Mouse (Mus musculus) CD4-positive helper T cell, adult 2 months (primary cell): ENCODE measurements around the gene Taf11.

Experiments used
- DNase-seq: peaks from one replicate; pipeline ENCODE4 v3.0.0-alpha.2; 2012; ENCODE audit warnings: low read depth, missing footprints, low spot score

The Taf11 gene

DNA sequence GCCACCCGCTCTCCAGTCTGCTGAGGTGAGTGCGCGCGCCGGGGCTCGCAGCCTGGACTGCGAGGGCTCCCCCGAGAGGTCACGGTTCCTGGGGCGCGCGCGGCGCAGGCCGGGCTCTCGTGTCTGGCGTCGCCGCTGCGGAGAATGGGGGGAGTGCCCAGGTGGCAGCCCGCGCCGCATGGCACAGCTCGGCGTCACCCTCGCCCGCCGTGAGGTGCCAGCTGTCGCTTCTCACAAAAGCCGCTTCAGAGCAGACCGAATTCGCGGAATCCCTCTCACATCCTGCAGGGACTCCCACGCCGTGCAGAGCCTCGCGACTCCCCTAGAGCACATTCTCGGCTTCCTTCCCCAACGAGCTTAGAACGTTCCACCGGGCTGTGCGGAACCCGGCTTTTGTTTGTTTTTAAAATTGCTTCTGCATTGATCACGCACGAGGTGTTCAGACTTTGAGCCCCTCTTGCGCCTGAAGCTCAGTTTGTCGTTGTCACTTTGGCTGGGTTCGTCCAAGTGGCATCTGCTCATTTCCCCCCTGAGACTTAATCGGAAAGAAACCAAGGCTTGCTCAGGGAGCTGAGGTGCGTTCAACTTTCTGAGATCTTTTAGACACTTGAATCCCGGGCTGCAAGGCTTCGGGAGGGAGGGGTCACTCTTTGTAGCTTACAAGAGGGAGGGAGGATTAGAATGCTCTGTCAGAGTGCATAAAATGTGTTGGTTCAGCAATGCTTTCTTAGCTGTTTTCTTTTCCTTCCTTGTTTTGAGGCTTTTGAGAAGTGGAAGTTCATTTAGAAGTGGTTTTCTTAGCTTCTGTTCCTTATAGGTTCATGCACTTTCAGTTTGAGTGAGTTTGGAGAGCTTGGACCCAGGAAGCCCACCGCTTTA, at the start of gene Taf11:
Gene Taf11, minus strand, starts transcription at position 223 of the 879 bp plus-strand sequence.
- DNase-seq, result peak; percentile 78

DNA sequence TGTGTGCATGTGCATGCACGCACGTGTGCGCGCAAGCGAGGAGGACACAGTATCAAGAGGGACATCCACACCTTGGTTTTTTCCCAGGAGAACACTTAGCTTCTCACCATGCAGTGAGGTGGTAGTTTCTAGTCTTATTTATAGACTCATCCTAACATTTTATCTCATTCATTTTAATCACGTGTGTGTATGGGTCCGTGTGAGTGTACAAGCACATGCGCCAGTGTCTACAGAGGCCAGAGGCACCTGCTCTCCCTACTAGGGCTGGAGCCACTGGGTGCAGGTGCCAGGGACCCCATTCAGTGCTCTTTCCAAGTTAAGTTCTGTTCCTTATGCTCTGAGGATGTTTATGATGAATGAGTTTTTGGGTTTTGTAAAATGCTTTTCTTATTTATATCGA, 48.0 kb upstream of the Taf11 start:
- no peak for DNase-seq

DNA sequence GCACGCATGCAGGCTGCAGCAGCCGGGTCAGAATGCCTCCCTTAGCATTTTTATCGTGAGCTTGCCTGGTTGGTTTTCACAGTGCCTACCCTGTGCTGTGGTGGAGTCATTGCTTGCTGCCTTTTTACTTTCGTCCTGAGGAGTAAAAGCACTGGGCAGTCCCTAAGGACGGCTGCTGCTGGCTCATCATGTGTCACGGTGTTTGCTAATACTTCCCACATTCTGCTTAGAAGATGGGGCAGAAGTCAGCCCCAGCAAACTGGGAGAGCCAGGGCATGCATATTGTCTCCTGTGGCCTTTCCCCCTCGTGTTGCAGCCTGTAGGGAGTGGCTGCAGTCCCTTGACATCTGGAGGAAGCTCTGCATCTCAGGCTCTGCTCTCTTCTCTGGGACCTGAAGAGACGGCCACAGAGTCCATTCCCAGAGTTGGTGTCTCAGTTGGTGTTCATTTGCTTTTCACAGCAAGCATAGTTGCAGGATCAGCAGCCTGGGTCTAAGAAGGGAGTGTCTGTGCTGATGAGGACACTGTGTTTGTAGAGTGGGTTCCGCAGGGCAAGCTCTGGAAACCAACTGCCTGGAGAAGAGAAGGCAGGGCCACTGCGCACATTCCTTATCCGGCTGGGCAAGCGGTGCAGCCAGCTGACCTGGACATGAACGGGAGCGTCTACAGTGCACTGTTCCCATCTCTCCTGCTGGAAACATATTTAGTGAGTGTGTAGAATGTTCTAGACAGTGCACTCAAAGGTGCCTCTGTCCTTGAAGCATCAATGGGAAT, 45.2 kb upstream of the Taf11 start:
- no peak for DNase-seq

DNA sequence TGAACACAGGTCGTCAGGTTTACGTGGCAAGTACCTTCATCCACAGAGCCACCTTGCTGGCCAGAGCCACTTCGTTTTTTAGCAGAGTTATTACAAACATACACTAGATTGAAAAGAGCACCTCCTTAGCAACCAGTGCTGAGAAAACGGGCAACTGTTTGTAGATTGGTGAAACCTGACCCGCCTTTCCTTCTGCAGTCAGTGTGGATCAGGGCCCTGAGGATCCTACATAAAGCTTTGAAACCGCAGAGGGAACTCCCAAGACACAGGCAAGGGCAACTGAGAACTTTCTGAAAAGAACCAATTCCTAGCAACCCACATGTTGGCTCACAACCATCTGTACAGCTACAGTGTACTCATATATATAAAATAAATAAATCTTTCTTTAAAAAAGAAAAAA, 43.5 kb upstream of the Taf11 start:
- no peak for DNase-seq

DNA sequence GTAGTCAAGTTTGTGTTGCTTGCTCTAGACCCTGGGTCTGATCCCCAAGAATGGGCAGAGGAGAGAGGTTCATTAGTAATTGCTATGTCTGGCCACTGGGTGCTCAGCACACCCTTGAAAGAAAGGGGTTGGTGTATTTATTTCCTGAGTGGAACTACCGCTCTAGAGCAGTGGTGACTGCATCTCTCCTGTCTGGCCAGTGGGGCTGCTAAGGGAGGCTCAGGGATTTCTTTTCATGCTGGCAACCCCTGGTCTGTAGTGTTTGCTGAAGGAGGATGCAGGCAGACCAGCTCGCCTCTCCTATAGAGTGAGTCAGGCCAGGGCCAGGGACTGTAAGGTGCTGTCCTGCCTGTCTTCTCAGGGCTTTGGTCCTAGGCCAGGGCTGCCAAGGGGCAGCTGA, 37.5 kb upstream of the Taf11 start:
- no peak for DNase-seq

DNA sequence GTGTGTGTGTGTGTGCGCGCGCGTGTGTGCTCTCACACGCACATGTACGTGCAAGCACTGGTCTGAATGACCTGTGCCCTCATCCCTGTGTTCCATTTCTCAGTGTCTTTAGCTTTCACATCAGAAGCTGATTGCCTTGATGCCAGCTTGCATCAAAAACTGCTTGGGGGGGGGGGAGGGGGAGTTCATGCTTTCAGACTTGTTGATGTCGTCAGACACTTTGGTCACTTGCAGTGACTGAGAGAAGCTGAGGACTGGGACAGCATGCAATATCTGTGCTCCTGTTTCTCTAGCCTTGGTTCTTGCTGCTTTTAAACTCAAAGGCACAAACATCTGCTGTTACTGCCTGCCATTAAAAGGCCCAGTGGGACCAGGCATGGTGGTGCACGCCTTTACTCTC, 36.7 kb upstream of the Taf11 start:
- no peak for DNase-seq

DNA sequence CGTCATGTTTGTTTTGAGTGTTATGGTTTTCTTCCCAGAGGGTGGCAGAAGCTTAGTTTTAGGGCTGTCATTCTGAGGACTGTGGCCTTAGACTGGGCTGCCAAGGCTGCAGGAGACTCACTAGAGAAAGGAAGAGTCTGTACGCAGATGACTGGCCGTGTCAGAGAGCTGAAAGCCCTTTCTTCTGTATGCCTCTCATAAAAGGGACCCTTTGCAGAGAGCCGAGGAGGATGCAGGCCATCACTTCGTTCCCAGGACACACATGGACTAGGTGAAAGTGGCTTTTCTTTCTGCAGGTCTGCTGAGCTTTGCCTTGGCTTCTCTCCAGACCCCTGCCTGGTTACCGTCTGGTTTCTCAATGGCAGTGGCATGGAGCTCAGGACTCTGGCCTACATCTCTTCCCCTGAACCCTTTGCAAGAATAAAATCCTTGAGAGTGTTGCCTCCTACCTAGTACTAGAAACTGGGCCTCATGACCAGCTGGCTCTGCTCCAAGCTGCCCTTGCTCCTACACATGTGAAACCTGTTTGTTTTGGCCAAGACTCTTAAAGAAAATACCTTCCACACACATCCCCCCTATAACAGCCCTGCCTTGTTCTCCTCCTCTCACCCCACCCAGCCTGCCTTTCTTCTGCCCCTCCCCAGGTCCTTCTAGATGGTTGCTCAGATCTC, 36.0 kb upstream of the Taf11 start:
- no peak for DNase-seq

DNA sequence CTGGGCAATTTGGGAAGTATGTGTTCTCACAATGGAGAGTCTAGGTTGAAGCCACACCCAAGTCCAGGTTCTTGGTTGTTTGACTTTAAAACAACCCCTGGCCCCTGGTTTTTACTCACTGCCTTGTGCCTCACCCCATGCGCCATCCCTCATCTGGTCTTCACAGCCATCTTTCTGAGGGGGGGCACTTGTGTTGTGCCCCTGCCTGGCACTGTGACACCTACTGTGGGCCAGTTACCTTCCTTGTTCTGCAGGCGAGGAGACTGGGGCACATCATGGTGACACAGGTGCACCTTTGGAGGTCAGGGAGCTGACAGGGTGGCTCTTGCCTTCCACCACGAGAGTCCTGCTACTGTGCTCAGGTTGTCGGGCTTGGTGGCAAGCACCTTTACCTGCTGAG, 32.5 kb upstream of the Taf11 start:
- DNase-seq, result no peak

DNA sequence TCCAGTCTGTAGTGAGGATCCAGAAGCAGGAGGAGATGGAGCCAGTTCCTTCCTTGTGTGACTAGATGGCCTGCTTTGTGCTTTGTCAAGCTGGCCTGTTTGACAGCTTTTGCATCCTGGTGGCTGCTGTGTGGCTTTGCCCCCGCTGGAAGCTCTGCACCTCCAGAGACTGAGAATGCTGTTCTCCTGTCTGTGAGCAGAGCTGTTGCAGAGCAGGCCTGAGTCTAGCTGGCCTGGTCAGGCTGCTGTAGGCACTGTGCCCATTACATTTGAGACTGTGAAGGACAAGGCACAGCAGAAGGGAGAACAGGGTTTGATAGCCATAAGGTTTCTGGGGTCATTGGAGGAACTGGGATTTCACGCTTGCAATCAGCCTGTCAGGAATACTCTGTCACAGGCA, 32.1 kb upstream of the Taf11 start:
- DNase-seq, result no peak

DNA sequence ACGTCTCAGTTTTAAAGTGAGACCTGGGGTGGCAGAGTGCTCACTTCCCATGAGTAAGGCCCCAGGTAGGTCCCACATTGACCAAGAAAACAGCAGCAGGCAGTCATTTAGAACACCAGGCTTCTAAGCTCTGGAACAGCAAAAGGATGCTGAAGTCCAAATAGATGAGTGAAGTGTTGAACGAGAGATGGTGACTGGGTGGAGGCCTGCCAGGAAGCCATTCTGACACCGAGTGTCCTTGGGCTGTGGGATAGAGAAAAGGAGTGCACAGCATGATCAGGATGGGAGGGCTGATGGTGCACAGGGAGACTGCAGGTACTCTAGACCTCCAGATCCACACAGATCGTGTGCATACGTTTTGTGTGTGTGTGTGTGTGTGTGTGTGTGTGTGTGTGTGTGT, 31.5 kb upstream of the Taf11 start:
- no peak for DNase-seq

DNA sequence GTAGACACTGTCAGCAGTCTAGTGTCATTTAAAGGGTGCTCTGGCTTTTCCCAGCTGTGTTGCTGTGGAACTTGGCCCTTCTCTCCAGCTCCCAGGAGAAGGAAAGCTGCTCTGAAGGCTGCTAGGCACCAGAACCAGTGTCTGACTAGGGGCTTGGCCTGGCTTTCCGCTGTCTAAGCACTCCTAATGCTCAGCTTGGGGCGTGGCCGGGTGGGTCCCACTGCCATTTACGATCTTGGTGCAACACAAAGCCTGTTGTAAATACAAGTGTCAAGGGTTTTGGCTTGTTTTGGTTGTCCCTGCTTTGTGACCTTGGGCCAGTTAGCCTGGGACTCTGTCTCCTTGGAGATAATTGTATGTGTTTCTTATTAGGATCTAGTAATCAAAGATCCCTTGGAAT, 30.7 kb upstream of the Taf11 start:
- DNase-seq, result no peak

DNA sequence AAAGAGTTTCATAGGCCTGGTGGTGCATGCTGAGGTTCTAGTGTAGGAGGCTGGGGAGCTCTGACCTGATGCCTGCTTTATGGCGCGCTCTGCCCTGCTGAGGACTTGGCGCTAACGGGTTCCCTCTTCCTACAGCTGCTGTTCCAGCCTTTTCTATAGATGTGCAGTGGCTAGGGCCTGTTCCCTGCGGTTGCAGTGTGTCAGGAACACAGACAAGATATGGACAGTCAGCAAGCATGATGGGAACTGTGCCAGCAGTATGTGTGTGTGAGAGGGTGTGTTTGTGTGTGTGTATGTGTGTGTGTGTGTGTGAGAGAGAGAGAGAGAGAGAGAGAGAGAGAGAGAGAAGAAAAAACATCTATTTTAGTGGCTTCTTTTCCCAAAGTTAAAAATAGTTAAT, 29.4 kb upstream of the Taf11 start:
- no peak for DNase-seq

DNA sequence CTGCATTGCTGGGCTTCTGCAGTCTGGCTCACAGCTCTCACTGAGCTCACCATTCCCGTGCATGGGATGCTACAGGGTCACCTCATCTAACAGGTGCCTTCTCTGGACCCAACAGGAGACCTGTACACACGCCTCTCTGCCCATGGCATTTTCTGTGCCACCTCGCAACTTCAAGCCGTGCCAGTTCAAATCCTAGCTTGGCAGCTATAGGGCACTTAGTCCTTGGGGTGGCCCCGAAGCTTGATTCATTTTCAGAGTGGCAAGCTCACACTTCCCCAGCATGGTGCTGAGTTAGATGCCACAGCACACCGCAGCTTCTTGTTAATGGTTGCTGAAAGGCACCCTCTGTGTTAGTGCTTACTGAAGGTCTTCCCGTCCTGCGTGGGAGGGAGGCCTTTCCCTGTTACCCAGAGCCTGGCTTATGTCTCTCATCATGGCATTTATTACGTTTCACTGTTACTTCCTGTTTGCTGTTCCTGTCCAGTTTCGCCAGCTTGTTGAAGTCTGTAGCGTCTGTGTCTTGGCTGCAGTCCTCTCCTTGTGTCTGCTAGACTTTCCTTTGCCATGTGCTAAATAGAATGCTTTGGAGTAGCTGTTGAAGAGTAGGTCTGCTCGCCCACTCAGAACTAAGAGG, 28.6 kb upstream of the Taf11 start:
- no peak for DNase-seq

DNA sequence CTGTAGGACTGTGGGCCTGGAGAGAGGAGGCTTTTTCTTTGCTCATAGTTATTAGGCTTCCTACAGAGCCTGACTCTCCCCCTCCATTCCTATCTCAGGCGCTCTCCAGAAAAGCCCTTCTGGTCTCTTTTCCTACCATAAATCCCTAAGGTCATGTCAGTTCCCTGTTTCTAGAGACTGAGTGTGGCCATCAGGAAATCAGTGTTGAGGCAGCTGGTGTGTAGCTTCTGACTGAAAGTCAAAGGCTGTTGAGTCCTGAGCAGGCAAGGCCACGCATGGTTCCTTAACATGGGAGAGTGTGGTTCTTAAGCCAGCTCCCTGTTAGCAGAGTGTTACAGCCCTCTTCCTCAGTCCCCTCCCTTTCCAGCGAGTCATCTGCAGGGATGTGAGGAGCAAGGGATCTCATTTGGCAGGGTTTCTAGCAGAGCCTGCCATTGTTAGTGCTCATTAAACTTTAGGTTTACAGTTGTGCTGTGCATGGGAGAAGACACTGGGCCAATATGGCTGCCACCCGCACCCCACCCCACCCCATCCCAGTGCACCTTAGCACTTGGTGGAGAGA, 27.5 kb upstream of the Taf11 start:
- DNase-seq, result no peak

DNA sequence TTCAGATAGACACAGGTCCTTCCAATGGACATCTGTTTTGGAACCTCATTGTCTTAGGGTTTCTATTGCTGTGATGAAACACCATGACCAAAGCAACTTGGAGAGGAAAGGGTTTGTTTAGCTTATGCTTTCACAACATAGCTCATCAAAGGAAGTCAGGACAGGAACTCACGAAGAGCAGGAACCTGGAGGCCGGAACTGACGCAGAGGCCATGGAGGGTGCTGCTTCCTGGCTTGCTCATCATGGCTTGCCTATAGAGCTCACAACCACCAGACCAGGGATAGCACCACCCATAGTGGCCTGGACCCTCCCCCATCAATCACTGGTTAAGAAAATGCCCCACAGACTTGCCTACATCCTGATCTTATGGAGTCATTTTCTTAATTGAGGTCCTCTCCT, 25.4 kb upstream of the Taf11 start:
- peak; percentile 13 for DNase-seq

DNA sequence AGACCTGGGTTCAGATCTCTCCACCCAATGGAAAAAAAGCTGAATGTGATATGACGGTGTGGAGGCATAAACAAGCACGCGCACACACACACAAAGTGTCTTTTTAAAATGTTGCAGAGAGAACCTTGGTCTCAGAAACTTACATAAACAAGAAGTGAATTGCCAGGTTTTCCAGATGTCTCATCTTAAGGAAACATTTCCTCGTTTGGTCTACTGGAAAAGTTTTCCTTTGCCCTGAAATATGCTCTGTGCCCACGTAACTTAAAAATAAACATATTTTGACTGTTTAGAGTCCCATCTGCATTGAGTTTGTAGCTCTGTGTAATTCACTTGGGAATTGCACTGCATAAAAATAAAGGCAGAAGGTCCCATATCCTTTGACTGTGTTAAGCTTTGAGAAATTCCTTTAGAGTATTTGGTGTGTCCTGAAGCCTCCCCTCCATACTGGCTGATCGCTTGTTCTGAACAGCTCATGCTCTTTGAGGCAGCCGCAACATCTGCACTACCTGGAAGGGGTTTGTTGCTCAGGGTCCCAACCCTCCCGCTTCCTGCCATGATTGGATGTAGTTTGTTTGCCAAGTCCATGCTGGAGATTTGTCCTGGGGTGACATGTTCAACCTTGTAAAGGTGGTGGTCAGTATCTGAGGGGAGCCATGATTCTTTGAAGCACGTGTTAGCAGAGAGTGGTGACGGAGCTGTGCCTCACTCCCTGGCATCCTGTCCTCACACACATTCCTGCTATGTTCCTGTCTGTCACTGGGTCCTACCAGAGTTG, 24.7 kb upstream of the Taf11 start:
- no peak for DNase-seq

DNA sequence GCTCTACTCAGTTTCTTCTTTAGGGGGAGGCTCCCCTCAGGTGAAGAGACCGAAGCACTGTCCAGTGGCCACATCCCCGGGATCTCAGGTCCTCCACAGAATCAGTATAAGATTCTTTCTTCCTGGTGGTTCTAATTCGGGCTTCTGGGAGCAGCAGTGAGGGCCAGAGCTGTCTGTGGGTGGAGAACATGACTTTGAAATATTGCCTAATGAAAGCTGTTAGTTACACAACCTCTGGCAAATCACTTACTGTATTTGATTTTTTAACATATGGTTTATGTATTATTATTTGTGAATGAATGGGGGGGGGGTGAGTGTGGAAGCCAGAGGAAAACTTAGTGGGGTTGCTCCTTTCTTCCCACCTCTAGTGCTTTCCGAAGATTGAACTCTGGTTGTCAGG, 22.2 kb upstream of the Taf11 start:
- no peak for DNase-seq

DNA sequence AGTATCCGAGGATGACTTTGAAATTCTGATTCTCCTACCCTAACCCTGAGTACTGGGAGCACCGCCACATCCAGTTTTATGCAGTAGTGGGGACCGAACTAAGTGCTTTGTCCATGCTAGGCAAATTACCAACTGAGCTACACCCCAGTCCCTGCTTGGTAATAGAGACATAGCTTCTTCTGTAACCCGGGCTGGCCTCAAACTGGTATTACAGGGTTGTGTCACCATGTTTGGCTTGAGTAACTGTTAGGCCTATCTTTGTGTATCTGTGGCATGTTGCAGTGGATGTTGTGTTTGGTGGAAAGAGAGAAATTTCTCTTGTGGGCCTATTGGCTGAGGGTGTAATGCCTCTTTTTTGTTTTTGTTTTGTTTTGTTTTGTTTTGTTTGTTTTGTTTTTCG, 20.6 kb upstream of the Taf11 start:
- no peak for DNase-seq

DNA sequence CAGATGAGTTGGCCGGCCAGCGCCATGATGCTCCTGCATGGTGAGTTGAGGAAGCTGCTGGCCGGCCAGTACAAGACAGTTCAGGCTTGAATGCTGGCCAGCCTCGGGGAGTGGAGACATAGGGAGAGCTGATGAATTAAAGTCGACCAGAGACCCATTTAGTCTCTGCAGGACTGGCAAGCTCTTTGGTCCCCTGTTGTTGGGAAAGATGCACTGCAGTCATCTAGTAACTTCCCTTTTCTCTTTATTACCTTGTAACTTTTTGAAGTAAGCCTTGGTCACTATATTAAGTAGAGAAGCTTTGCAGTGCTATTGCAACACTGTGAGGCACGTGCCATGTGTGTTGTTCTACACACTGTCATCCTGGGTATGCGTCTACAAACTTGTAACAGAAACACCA, 15.9 kb upstream of the Taf11 start:
- no peak for DNase-seq

DNA sequence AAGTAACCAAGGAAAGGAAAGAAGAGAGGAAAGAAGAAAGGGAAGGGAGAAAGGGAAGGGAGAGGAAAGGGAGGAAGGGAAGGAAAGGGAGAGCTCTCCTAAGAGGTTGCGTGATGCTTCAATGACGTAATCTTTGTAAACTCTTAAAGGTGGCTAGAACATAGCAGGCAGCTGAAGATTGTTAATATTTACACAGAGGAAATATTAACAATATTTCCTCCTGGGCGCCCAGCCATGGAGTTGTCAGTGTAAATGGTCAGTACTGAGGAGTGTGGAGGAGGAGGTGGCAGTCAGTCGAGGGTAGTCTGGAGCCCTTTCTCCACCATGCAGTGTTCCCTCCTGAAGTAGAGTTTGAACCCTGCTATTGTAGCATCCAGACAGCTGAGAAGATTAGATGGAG, 15.4 kb upstream of the Taf11 start:
- DNase-seq, result no peak

DNA sequence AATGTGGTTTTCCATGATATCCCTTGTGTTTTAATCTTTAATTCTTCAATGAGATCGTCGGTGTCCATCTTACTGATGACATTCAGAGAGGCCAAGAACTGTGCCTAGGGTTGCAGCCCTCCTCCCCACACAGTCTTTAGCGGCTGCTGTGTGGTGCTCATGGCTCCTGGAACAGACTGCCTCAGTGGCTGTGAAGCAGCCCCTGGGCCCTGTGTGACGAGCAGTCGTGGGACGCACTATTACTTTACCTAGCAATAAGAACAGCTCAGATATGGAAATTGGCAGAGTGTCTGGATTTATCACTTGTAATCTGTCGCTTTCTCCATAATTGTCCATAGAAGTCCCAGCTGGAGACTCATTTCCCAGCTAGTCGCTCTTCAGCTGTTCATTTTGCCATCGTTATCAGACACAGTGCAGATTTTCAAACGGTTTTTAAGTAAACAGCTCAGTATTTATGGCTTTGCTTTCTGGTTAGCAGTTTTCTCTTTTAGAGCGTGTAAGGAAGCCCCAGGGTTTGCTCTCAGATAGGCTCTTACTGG, 12.6 kb upstream of the Taf11 start:
- DNase-seq, result no peak
